Mouse (Mus musculus) E14TG2a.4 (cell line): Measurements from ENCODE around the gene Flot2.

ENCODE experiments used
- CTCF ChIP-seq: conservative IDR thresholded peaks from 2 replicates; pipeline ENCODE4 v1.5.1; 2014; ENCODE audit warnings: low read length
- NANOG ChIP-seq: IDR thresholded peaks from 2 replicates; pipeline ENCODE4 v1.6.1; 2014; ENCODE audit warnings: borderline replicate concordance, low read length, mixed read lengths

DNA sequence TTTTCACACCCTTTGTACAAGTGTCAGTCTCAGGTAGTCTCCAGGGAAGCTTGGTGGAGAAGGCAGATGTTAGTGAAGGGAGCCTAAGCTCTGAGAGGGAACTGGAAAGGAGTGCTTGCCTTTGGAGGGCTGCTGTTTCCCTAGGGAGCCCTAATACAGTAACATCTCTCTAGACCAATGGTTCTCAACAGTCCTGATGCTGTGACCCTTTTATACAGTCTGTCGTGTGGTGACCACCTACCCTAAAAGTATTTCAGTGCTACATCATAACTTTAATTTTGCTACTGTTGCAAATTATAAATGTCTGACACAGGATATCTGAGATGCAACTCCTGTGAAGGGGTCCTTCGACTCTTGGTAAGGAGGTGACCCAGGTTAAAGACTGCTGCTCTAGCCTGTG lies 7.1 kb upstream of the Flot2 start:
- no peak for TF ChIP-seq CTCF
- no peak for TF ChIP-seq NANOG
